Mouse (Mus musculus): ENCODE measurements around the gene Dock4. TPM values are rescaled to one million over a fixed set of nuclear protein-coding genes. Genes with fewer than 3 reads are reported as not detected.

The Dock4 gene
- polyA plus RNA-seq, 1 experiment from 2014 or later, result 4.2 TPM

DNA sequence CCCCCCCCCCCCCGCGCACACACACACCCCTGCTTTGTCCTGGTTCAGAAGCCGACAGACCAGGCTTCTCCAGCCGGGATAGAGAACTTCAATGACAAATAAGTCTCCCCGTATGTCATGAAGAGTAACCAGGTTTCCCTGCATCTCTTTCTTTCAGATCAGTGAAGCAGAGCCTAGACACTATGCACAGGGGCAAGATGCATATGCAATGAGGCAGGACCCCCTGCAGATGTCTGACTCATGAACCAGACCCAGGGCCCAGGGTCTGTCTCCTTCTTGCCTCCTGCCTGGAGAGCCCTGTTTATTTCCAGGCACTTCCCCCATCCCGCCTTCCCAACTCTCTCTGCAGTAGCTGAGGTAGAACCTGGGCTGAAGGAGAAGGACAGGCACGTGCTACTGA, 448.0 kb downstream of the Dock4 start:
- Histone ChIP-seq H3K9ac (ENCODE audit: low read depth, low read length) (no peak overlapping the region), H3K36me3 (ENCODE audit: control insufficient read depth, insufficient read depth, low read length) (no peaks in the 10 kb centered on the region), H3K27ac (ENCODE audit: low read length) (no peak overlapping the region), H3K9me3 (ENCODE audit: control insufficient read depth, low read length) (no peaks in the 10 kb centered on the region), H3K4me2 (ENCODE audit: low read depth, low read length) (no peak overlapping the region), H3K27me3 (replicated peaks; ENCODE audit: control insufficient read depth, insufficient read depth, low read length) (no peaks in the 10 kb centered on the region), H3K4me1 (ENCODE audit: control insufficient read depth, insufficient read depth, low read length) (peaks cover 3% of the 10 kb centered on the region; the same call in 1 of the 2 replicates), H3K4me3 (ENCODE audit: low read length) (no peak overlapping the region)
- WGBS, result 65% methylated on average over 5 of the region's 7 CpGs
- ATAC-seq, result no peak

DNA sequence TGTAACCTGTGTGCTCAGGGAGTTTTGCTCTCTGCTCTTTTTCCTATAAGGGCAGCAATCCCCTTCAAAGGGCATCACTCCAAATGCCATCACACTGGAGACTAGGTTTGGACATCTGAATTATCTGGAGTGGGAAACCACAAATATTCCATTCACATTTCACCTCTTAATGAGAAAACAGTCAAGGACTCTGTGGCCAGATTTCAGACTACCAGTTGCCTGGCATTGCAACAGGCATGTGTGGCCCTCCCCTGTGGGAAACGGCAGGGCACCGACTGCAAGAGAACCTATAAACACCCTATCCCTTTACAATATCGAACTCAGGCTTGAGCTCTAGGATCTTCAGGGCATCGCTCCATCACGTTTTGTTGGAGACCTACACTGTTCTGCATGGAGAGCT, 448.9 kb downstream of the Dock4 start:
- WGBS, result 86% methylated on average over 5 of the region's 5 CpGs
- H3K9me3 ChIP-seq (ENCODE audit: control insufficient read depth, low read length), result no peaks in the 10 kb centered on the region
- no peak overlapping the region for H3K4me2 ChIP-seq (ENCODE audit: low read depth, low read length)
- H3K27ac ChIP-seq (ENCODE audit: low read length), result no peak overlapping the region
- H3K27me3 ChIP-seq (replicated peaks; ENCODE audit: control insufficient read depth, insufficient read depth, low read length), result no peaks in the 10 kb centered on the region
- no peaks in the 10 kb centered on the region for H3K4me1 ChIP-seq (ENCODE audit: control insufficient read depth, insufficient read depth, low read length)
- H3K4me3 ChIP-seq (ENCODE audit: low read length), result no peak overlapping the region
- no peak for ATAC-seq
- H3K36me3 ChIP-seq (ENCODE audit: control insufficient read depth, insufficient read depth, low read length), result no peaks in the 10 kb centered on the region
- H3K9ac ChIP-seq (ENCODE audit: low read depth, low read length), result no peak overlapping the region

Other genes with a start within 250 kb of the Dock4 start
- gene Lsmem1, start 246.5 kb upstream of the Dock4 start, polyA plus RNA-seq (2015; fragmentation: Nextera tagmentation; extraction: Ambion mirVana), result not detected in 2 replicates
- gene Ifrd1, start 197.4 kb upstream of the Dock4 start, polyA plus RNA-seq (2015; fragmentation: Nextera tagmentation; extraction: Ambion mirVana), result 80.1 and 86.9 TPM in 2 replicates
- gene Zfp277, start 50 bp upstream of the Dock4 start, polyA plus RNA-seq (2015; fragmentation: Nextera tagmentation; extraction: Ambion mirVana), result 27.7 and 29.3 TPM in 2 replicates

Data from intestine, embryonic 16.5 days (tissue).